Mouse (Mus musculus): ENCODE results near the gene BC025446. TPM values are rescaled to one million over a fixed set of nuclear protein-coding genes. Genes with fewer than 3 reads are reported as not detected.

BC025446 gene
- total and polyA plus RNA-seq, 2 experiments: 148 to 380 TPM

GRCm38 (mm10) chr15:75266626-75267025 is 50.5 kb downstream of the BC025446 start:
- TF ChIP-seq POLR2A (IDR thresholded peaks at IDR 0.05; ENCODE audit: extremely low read depth, insufficient read depth, low read length): no peak
- TF ChIP-seq CTCF (IDR thresholded peaks at IDR 0.05; ENCODE audit: low read depth, low read length): no peak
- 68% methylated on average over 1 of the region's 1 CpGs for WGBS
- H3K27ac ChIP-seq (replicated peaks; ENCODE audit: insufficient read depth, low read depth, low read length): no peak overlapping the region
- H3K9ac ChIP-seq (ENCODE audit: low read depth, low read length): no peak overlapping the region
- no peaks in the 10 kb centered on the region for H3K79me2 ChIP-seq (ENCODE audit: control insufficient read depth, insufficient read depth, low read length)
- H3K4me1 ChIP-seq (ENCODE audit: control insufficient read depth, insufficient read depth, low read length): peaks cover 13% of the 10 kb centered on the region
- no peak overlapping the region for H3K4me3 ChIP-seq (ENCODE audit: insufficient read depth, low read depth, low read length)
- no peak for DNase-seq (ENCODE audit: extremely low read depth, low read depth, low spot score)
- H3K27me3 ChIP-seq (ENCODE audit: control insufficient read depth, insufficient read depth, low read length): no peaks in the 10 kb centered on the region
- H3K36me3 ChIP-seq (ENCODE audit: control insufficient read depth, insufficient read depth, low read length): no peaks in the 10 kb centered on the region

- peaks cover 13% of the 10 kb centered on the region for H3K4me1 ChIP-seq (ENCODE audit: control insufficient read depth, insufficient read depth, low read length)
- no peak for TF ChIP-seq CTCF (IDR thresholded peaks at IDR 0.05; ENCODE audit: low read depth, low read length)
- no peak for TF ChIP-seq POLR2A (IDR thresholded peaks at IDR 0.05; ENCODE audit: extremely low read depth, insufficient read depth, low read length)
- DNase-seq (ENCODE audit: extremely low read depth, low read depth, low spot score): no peak
- no peaks in the 10 kb centered on the region for H3K79me2 ChIP-seq (ENCODE audit: control insufficient read depth, insufficient read depth, low read length)
- H3K27ac ChIP-seq (replicated peaks; ENCODE audit: insufficient read depth, low read depth, low read length): no peak within 1 kb of the TSS
- H3K4me3 ChIP-seq (ENCODE audit: insufficient read depth, low read depth, low read length): no peak within 1 kb of the TSS
- no peaks in the 10 kb centered on the region for H3K36me3 ChIP-seq (ENCODE audit: control insufficient read depth, insufficient read depth, low read length)
- H3K27me3 ChIP-seq (ENCODE audit: control insufficient read depth, insufficient read depth, low read length): no peaks in the 10 kb centered on the region
- H3K9ac ChIP-seq (ENCODE audit: low read depth, low read length): no peak within 1 kb of the TSS
Measured at GRCm38 (mm10) chr15:75268121-75268520, 51.9 kb downstream of the BC025446 start, which contains the start of gene Ly6f. TSS of gene Ly6f (plus strand) at chr15:75268421.

- 60% methylated on average over 5 of the region's 5 CpGs for WGBS
- peak overlapping the region; percentile 21; the same call in 1 of the 2 replicates for H3K27ac ChIP-seq (replicated peaks; ENCODE audit: insufficient read depth, low read depth, low read length)
- peak; percentile 58 for DNase-seq (ENCODE audit: extremely low read depth, low read depth, low spot score)
- TF ChIP-seq POLR2A (IDR thresholded peaks at IDR 0.05; ENCODE audit: extremely low read depth, insufficient read depth, low read length) (no peak), CTCF (IDR thresholded peaks at IDR 0.05; ENCODE audit: low read depth, low read length) (no peak)
- H3K36me3 ChIP-seq (ENCODE audit: control insufficient read depth, insufficient read depth, low read length): no peaks in the 10 kb centered on the region
- H3K4me3 ChIP-seq (ENCODE audit: insufficient read depth, low read depth, low read length): no peak overlapping the region
- no peaks in the 10 kb centered on the region for H3K79me2 ChIP-seq (ENCODE audit: control insufficient read depth, insufficient read depth, low read length)
- peaks cover 13% of the 10 kb centered on the region for H3K4me1 ChIP-seq (ENCODE audit: control insufficient read depth, insufficient read depth, low read length)
- H3K9ac ChIP-seq (ENCODE audit: low read depth, low read length): no peak overlapping the region
- no peaks in the 10 kb centered on the region for H3K27me3 ChIP-seq (ENCODE audit: control insufficient read depth, insufficient read depth, low read length)
Measured at GRCm38 (mm10) chr15:75268916-75269829, 53.0 kb downstream of the BC025446 start.

- no peaks in the 10 kb centered on the region for H3K79me2 ChIP-seq (ENCODE audit: control insufficient read depth, insufficient read depth, low read length)
- H3K4me3 ChIP-seq (ENCODE audit: insufficient read depth, low read depth, low read length): no peak overlapping the region
- no peak overlapping the region for H3K27ac ChIP-seq (replicated peaks; ENCODE audit: insufficient read depth, low read depth, low read length)
- TF ChIP-seq POLR2A (IDR thresholded peaks at IDR 0.05; ENCODE audit: extremely low read depth, insufficient read depth, low read length): no peak
- TF ChIP-seq CTCF (IDR thresholded peaks at IDR 0.05; ENCODE audit: low read depth, low read length): no peak
- H3K27me3 ChIP-seq (ENCODE audit: control insufficient read depth, insufficient read depth, low read length): no peaks in the 10 kb centered on the region
- no peak overlapping the region for H3K9ac ChIP-seq (ENCODE audit: low read depth, low read length)
- peaks cover 16% of the 10 kb centered on the region for H3K4me1 ChIP-seq (ENCODE audit: control insufficient read depth, insufficient read depth, low read length)
- no peaks in the 10 kb centered on the region for H3K36me3 ChIP-seq (ENCODE audit: control insufficient read depth, insufficient read depth, low read length)
- DNase-seq (ENCODE audit: extremely low read depth, low read depth, low spot score): no peak
Measured at GRCm38 (mm10) chr15:75270169-75270568, 54.0 kb downstream of the BC025446 start.

GRCm38 (mm10) chr15:75270691-75271362 is 54.7 kb downstream of the BC025446 start:
- TF ChIP-seq POLR2A (IDR thresholded peaks at IDR 0.05; ENCODE audit: extremely low read depth, insufficient read depth, low read length): no peak
- TF ChIP-seq CTCF (IDR thresholded peaks at IDR 0.05; ENCODE audit: low read depth, low read length): no peak
- Histone ChIP-seq H3K27ac (replicated peaks; ENCODE audit: insufficient read depth, low read depth, low read length) (no peak overlapping the region), H3K36me3 (ENCODE audit: control insufficient read depth, insufficient read depth, low read length) (no peaks in the 10 kb centered on the region), H3K4me1 (ENCODE audit: control insufficient read depth, insufficient read depth, low read length) (peaks cover 16% of the 10 kb centered on the region), H3K27me3 (ENCODE audit: control insufficient read depth, insufficient read depth, low read length) (no peaks in the 10 kb centered on the region), H3K9ac (ENCODE audit: low read depth, low read length) (no peak overlapping the region), H3K79me2 (ENCODE audit: control insufficient read depth, insufficient read depth, low read length) (no peaks in the 10 kb centered on the region), H3K4me3 (ENCODE audit: insufficient read depth, low read depth, low read length) (no peak overlapping the region)
- DNase-seq (ENCODE audit: extremely low read depth, low read depth, low spot score): no peak
- WGBS: 94% methylated on average over 3 of the region's 3 CpGs
